Mouse (Mus musculus) embryonic facial prominence, embryonic 14.5 days (tissue): Measurements from ENCODE around the gene Slc4a8. TPM values are rescaled to one million over a fixed set of nuclear protein-coding genes. Genes with fewer than 3 reads are reported as not detected.
"Not testable (repeated sequence)": the region's sequence is repeated elsewhere in the genome, so short reads cannot be mapped to it uniquely, and the experiment has no call there.

ENCODE experiments used
- ATAC-seq: fragments of 200-750 bp; cut with Nextera tagmentation; 2 replicates; pipeline ENCODE4 v1.8.0; 2017; ENCODE audit warnings: low read depth, moderate number of reproducible peaks, moderate TSS enrichment
- DNase-seq: peaks from one replicate; pipeline ENCODE4 v3.0.0-alpha.2; 2015; ENCODE audit warnings: low spot score
- H3K27ac ChIP-seq: fragments of 300-500 bp; sonication (generic); replicated peaks from 2 replicates; pipeline ENCODE4 v1.5.1; 2014; ENCODE audit warnings: low read depth, mild to moderate bottlenecking, low read length, moderate library complexity
- H3K27me3 ChIP-seq: fragments of 300-500 bp; sonication (generic); replicated peaks from 2 replicates; pipeline ENCODE4 v1.6.1; 2014; ENCODE audit warnings: low read length; ENCODE audit not compliant: control insufficient read depth, insufficient read depth
- H3K36me3 ChIP-seq: fragments of 300-500 bp; sonication (generic); 2 replicates; pipeline ENCODE4 v1.6.1; 2014; ENCODE audit warnings: low read length, mixed read lengths; ENCODE audit not compliant: control insufficient read depth, insufficient read depth
- H3K4me1 ChIP-seq: fragments of 300-500 bp; sonication (generic); 2 replicates; pipeline ENCODE4 v1.6.1; 2014; ENCODE audit warnings: antibody characterized with exemption, low read length; ENCODE audit not compliant: control insufficient read depth, insufficient read depth
- H3K4me2 ChIP-seq: fragments of 300-500 bp; sonication (generic); 2 replicates; pipeline ENCODE4 v1.6.1; 2014; ENCODE audit warnings: low read depth, mild to moderate bottlenecking, low read length, moderate library complexity, mixed read lengths
- H3K4me3 ChIP-seq: fragments of 300-500 bp; sonication (generic); 2 replicates; pipeline ENCODE4 v1.5.1; 2014; ENCODE audit warnings: low read depth, mild to moderate bottlenecking, low read length
- H3K9ac ChIP-seq: fragments of 300-500 bp; sonication (generic); 2 replicates; pipeline ENCODE4 v1.6.1; 2014; ENCODE audit warnings: low read depth, mild to moderate bottlenecking, low read length, moderate library complexity, mixed read lengths
- H3K9me3 ChIP-seq: fragments of 300-500 bp; sonication (generic); 2 replicates; pipeline ENCODE4 v1.6.1; 2016; ENCODE audit warnings: low read length; ENCODE audit not compliant: control insufficient read depth
- whole genome bisulfite sequencing: fragments of 180-500 bp; shearing (Covaris S2); extraction: QIAGEN DNeasy Blood & Tissue Kit; methylation state at CpG from one replicate; pipeline ENCODE4 v1.1.7; 2014; 5-methylcytosine and 5-hydroxymethylcytosine counted together
- polyA plus RNA-seq: library from polyadenylated mRNA; unstranded; fragments of >200 nt; fragmentation: Nextera tagmentation; extraction: Ambion mirVana; gene quantifications from 2 replicates; pipeline ENCODE4 v1.2.1, GENCODE M21; 2014

The Slc4a8 gene
- polyA plus RNA-seq, 1 experiment from 2014 or later, result 3.1 TPM

GRCm38 (mm10) chr15:100757527-100757978 is 4.0 kb upstream of the Slc4a8 start:
- Histone ChIP-seq H3K27ac (no peak overlapping the region), H3K4me3 (no peak overlapping the region), H3K9me3 (no peaks in the 10 kb centered on the region), H3K4me1 (peaks cover 5% of the 10 kb centered on the region; the same call in 1 of the 2 replicates), H3K27me3 (no peaks in the 10 kb centered on the region), H3K36me3 (no peaks in the 10 kb centered on the region), H3K9ac (no peak overlapping the region), H3K4me2 (no peak overlapping the region)
- ATAC-seq (no peak), DNase-seq (peak; percentile 70)
- 2% methylated on average over 7 of the region's 7 CpGs for WGBS

- H3K27ac ChIP-seq, result no peak overlapping the region
- H3K4me1 ChIP-seq, result peaks cover 6% of the 10 kb centered on the region; the same call in 1 of the 2 replicates
- WGBS, result 80% methylated on average over 10 of the region's 10 CpGs
- no peaks in the 10 kb centered on the region for H3K9me3 ChIP-seq
- no peaks in the 10 kb centered on the region for H3K27me3 ChIP-seq
- ATAC-seq (no peak), DNase-seq (no peak)
- H3K4me3 ChIP-seq, result no peak overlapping the region
- no peak overlapping the region for H3K9ac ChIP-seq
- H3K36me3 ChIP-seq, result no peaks in the 10 kb centered on the region
- H3K4me2 ChIP-seq, result no peak overlapping the region
Measured at GRCm38 (mm10) chr15:100759286-100759685, 2.3 kb upstream of the Slc4a8 start.

- Histone ChIP-seq H3K4me2 (peak overlapping the region; percentile 89), H3K4me1 (peaks cover 6% of the 10 kb centered on the region; the same call in 1 of the 2 replicates), H3K9ac (no peak overlapping the region), H3K9me3 (no peaks in the 10 kb centered on the region), H3K27ac (peak overlapping the region; percentile 58; the same call in 1 of the 2 replicates), H3K27me3 (no peaks in the 10 kb centered on the region), H3K36me3 (no peaks in the 10 kb centered on the region), H3K4me3 (peak overlapping the region; percentile 62)
- ATAC-seq (peak; percentile 16; the same call in 1 of the 2 replicates), DNase-seq (peak; percentile 28)
- WGBS, result 8% methylated on average over 9 of the region's 9 CpGs
Measured at GRCm38 (mm10) chr15:100761036-100761418, 520 bp upstream of the Slc4a8 start.

- no peak overlapping the region for H3K9ac ChIP-seq
- ATAC-seq (no peak), DNase-seq (peak; percentile 6)
- peak overlapping the region; percentile 89 for H3K4me2 ChIP-seq
- no peak overlapping the region for H3K27ac ChIP-seq
- H3K36me3 ChIP-seq, result no peaks in the 10 kb centered on the region
- H3K9me3 ChIP-seq, result no peaks in the 10 kb centered on the region
- 33% methylated on average over 8 of the region's 8 CpGs for WGBS
- H3K4me3 ChIP-seq, result peak overlapping the region; percentile 62
- H3K27me3 ChIP-seq, result no peaks in the 10 kb centered on the region
- peaks cover 6% of the 10 kb centered on the region; the same call in 1 of the 2 replicates for H3K4me1 ChIP-seq
Measured at GRCm38 (mm10) chr15:100762649-100763048, 1.1 kb downstream of the Slc4a8 start.

- DNase-seq (no peak), ATAC-seq (no peak)
- H3K27me3 ChIP-seq, result no peaks in the 10 kb centered on the region
- 80% methylated on average over 16 of the region's 16 CpGs for WGBS
- no peak overlapping the region for H3K4me3 ChIP-seq
- no peaks in the 10 kb centered on the region for H3K36me3 ChIP-seq
- peaks cover 6% of the 10 kb centered on the region; the same call in 1 of the 2 replicates for H3K4me1 ChIP-seq
- no peak overlapping the region for H3K27ac ChIP-seq
- no peaks in the 10 kb centered on the region for H3K9me3 ChIP-seq
- no peak overlapping the region for H3K4me2 ChIP-seq
- no peak overlapping the region for H3K9ac ChIP-seq
Measured at GRCm38 (mm10) chr15:100764163-100764951, 2.8 kb downstream of the Slc4a8 start.

DNA sequence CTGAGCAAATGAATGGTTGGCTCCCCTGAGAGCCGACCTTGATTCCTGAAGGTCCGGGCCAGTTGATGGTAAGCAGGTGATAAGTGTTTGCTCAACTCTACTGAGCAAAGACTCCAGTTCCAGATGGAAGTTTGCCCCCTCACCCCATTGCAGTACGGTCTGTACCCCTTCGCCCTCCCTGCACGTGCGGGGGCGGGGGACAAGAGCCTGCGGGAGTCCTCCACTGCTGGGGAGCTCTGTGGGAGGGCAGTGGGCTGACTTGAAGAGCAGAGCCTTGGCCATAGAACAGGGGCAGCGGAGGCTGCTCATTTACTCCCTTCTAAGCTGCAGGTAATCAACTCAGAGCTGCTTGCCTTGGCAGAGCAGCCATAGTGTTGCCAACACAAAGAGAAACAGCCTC is 5.3 kb downstream of the Slc4a8 start:
- no peak overlapping the region for H3K9ac ChIP-seq
- DNase-seq (no peak), ATAC-seq (no peak)
- H3K4me3 ChIP-seq, result no peak overlapping the region
- WGBS, result 75% methylated on average over 9 of the region's 9 CpGs
- no peak overlapping the region for H3K27ac ChIP-seq
- no peak overlapping the region for H3K4me2 ChIP-seq
- peaks cover 2% of the 10 kb centered on the region; the same call in 1 of the 2 replicates for H3K4me1 ChIP-seq
- no peaks in the 10 kb centered on the region for H3K9me3 ChIP-seq
- no peaks in the 10 kb centered on the region for H3K36me3 ChIP-seq
- H3K27me3 ChIP-seq, result no peaks in the 10 kb centered on the region

DNA sequence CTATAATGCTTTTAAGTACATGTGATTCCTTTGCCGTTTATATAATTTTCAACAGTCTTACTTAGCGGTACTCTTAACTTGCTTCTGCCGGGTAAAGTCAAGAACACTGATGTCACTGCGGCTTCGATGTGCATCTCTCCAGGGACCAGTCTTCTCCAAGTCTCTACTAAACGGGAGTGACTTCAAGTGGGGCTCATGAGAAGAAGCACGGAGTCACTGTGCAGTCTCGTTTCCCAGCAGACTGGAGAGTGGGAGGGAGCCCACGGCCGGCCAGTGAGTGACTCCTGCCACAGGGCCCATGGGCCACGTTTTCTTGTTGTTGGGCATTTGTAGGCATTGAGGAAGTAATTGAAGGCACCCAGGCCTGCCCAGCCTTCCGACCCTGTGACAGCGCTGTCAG is 6.3 kb downstream of the Slc4a8 start:
- Histone ChIP-seq H3K4me3 (no peak overlapping the region), H3K4me1 (no peaks in the 10 kb centered on the region), H3K4me2 (no peak overlapping the region), H3K9ac (no peak overlapping the region), H3K27ac (no peak overlapping the region), H3K27me3 (no peaks in the 10 kb centered on the region), H3K36me3 (no peaks in the 10 kb centered on the region), H3K9me3 (no peaks in the 10 kb centered on the region)
- ATAC-seq, result no peak
- no peak for DNase-seq
- 87% methylated on average over 13 of the region's 13 CpGs for WGBS

GRCm38 (mm10) chr15:100769023-100769422 is 7.5 kb downstream of the Slc4a8 start:
- H3K4me2 ChIP-seq, H3K27me3 ChIP-seq, H3K9ac ChIP-seq, ATAC-seq, H3K36me3 ChIP-seq, H3K4me1 ChIP-seq, DNase-seq, H3K4me3 ChIP-seq, H3K9me3 ChIP-seq, H3K27ac ChIP-seq: not testable (repeated sequence)
- 86% methylated on average over 4 of the region's 4 CpGs for WGBS

- Histone ChIP-seq H3K4me3 (no peak overlapping the region), H3K4me1 (no peaks in the 10 kb centered on the region), H3K27ac (no peak overlapping the region), H3K4me2 (no peak overlapping the region), H3K9ac (no peak overlapping the region), H3K9me3 (no peaks in the 10 kb centered on the region), H3K27me3 (no peaks in the 10 kb centered on the region), H3K36me3 (no peaks in the 10 kb centered on the region)
- DNase-seq, result no peak
- WGBS, result 94% methylated on average over 5 of the region's 5 CpGs
- no peak for ATAC-seq
Measured at GRCm38 (mm10) chr15:100770338-100770737, 8.8 kb downstream of the Slc4a8 start.
